Mouse (Mus musculus): ENCODE data around the gene Ranbp3.

GRCm38 (mm10) chr17:56729656-56730055 lies 56.6 kb downstream of the Ranbp3 start:
- TF ChIP-seq CTCF (IDR thresholded peaks at IDR 0.05; ENCODE audit: low read depth, low read length): no peak
- TF ChIP-seq POLR2AphosphoS5 (IDR thresholded peaks at IDR 0.05; ENCODE audit: insufficient replicate concordance, low read depth, low read length): no peak
- no peak for TF ChIP-seq GATA1 (IDR thresholded peaks at IDR 0.05; ENCODE audit: borderline replicate concordance, low read length)
- TF ChIP-seq GATA2 (IDR thresholded peaks at IDR 0.05; ENCODE audit: borderline replicate concordance, low read depth, low read length): no peak

All from G1E (cell line).